Mouse (Mus musculus): ENCODE measurements around the gene Fjx1. TPM values are rescaled to one million over a fixed set of nuclear protein-coding genes. Genes with fewer than 3 reads are reported as not detected.

Fjx1 gene
- 1.9 and 3.3 TPM in 2 replicates for polyA plus RNA-seq (2015; fragmentation: Nextera tagmentation; extraction: Ambion mirVana)

- H3K4me2 ChIP-seq = peak within 1 kb of the TSS; percentile 99
- H3K27me3 ChIP-seq = peaks cover 40% of the 10 kb centered on the region
- H3K9me3 ChIP-seq (replicated peaks) = no peaks in the 10 kb centered on the region
- no peaks in the 10 kb centered on the region for H3K36me3 ChIP-seq
- WGBS = 1% methylated on average over 47 of the region's 49 CpGs
- ATAC-seq (replicated peaks; ENCODE audit: insufficient number of reproducible peaks, insufficient read depth, low FRiP score, low read depth) = peak; percentile 62
- H3K27ac ChIP-seq = peak within 1 kb of the TSS; percentile 13; the same call in 1 of the 2 replicates
- H3K4me1 ChIP-seq (replicated peaks) = peaks cover 24% of the 10 kb centered on the region
- peak within 1 kb of the TSS; percentile 59 for H3K9ac ChIP-seq
- H3K4me3 ChIP-seq = peak within 1 kb of the TSS; percentile 60
Measured at GRCm38 (mm10) chr2:102451671-102452549, at the start of gene Fjx1. Fjx1 (minus strand) TSS chr2:102452499.

GRCm38 (mm10) chr2:102500001-102500689 lies 47.8 kb upstream of the Fjx1 start:
- Histone ChIP-seq H3K9ac (no peak overlapping the region), H3K27me3 (no peaks in the 10 kb centered on the region), H3K4me2 (no peak overlapping the region), H3K9me3 (replicated peaks) (no peaks in the 10 kb centered on the region), H3K4me3 (no peak overlapping the region), H3K27ac (no peak overlapping the region), H3K36me3 (no peaks in the 10 kb centered on the region), H3K4me1 (replicated peaks) (no peaks in the 10 kb centered on the region)
- no peak for ATAC-seq (replicated peaks; ENCODE audit: insufficient number of reproducible peaks, insufficient read depth, low FRiP score, low read depth)
- WGBS = 37% methylated on average over 4 of the region's 4 CpGs

GRCm38 (mm10) chr2:102480738-102481137 lies 28.4 kb upstream of the Fjx1 start:
- no peaks in the 10 kb centered on the region for H3K4me1 ChIP-seq (replicated peaks)
- H3K27ac ChIP-seq = no peak overlapping the region
- H3K9ac ChIP-seq = no peak overlapping the region
- 59% methylated on average over 3 of the region's 3 CpGs for WGBS
- no peaks in the 10 kb centered on the region for H3K27me3 ChIP-seq
- ATAC-seq (replicated peaks; ENCODE audit: insufficient number of reproducible peaks, insufficient read depth, low FRiP score, low read depth) = no peak
- no peak overlapping the region for H3K4me2 ChIP-seq
- no peaks in the 10 kb centered on the region for H3K9me3 ChIP-seq (replicated peaks)
- H3K36me3 ChIP-seq = no peaks in the 10 kb centered on the region
- H3K4me3 ChIP-seq = no peak overlapping the region

- no peaks in the 10 kb centered on the region for H3K4me1 ChIP-seq (replicated peaks)
- H3K4me2 ChIP-seq = no peak overlapping the region
- no peak for ATAC-seq (replicated peaks; ENCODE audit: insufficient number of reproducible peaks, insufficient read depth, low FRiP score, low read depth)
- H3K4me3 ChIP-seq = no peak overlapping the region
- no peaks in the 10 kb centered on the region for H3K36me3 ChIP-seq
- H3K9me3 ChIP-seq (replicated peaks) = no peaks in the 10 kb centered on the region
- peaks cover 14% of the 10 kb centered on the region for H3K27me3 ChIP-seq
- no peak overlapping the region for H3K27ac ChIP-seq
- H3K9ac ChIP-seq = no peak overlapping the region
- WGBS = 68% methylated on average over 2 of the region's 2 CpGs
Measured at GRCm38 (mm10) chr2:102476101-102476500, 23.8 kb upstream of the Fjx1 start.

- no peak for ATAC-seq (replicated peaks; ENCODE audit: insufficient number of reproducible peaks, insufficient read depth, low FRiP score, low read depth)
- H3K27me3 ChIP-seq = peaks cover 7% of the 10 kb centered on the region
- H3K27ac ChIP-seq = no peak overlapping the region
- 55% methylated on average over 3 of the region's 3 CpGs for WGBS
- no peaks in the 10 kb centered on the region for H3K4me1 ChIP-seq (replicated peaks)
- no peaks in the 10 kb centered on the region for H3K36me3 ChIP-seq
- H3K4me3 ChIP-seq = no peak overlapping the region
- no peaks in the 10 kb centered on the region for H3K9me3 ChIP-seq (replicated peaks)
- no peak overlapping the region for H3K4me2 ChIP-seq
- H3K9ac ChIP-seq = no peak overlapping the region
Measured at GRCm38 (mm10) chr2:102468645-102469044, 16.3 kb upstream of the Fjx1 start.

- Histone ChIP-seq H3K4me1 (replicated peaks) (no peaks in the 10 kb centered on the region), H3K4me2 (no peak overlapping the region), H3K9me3 (replicated peaks) (no peaks in the 10 kb centered on the region), H3K9ac (no peak overlapping the region), H3K27ac (no peak overlapping the region), H3K36me3 (no peaks in the 10 kb centered on the region), H3K4me3 (no peak overlapping the region), H3K27me3 (peaks cover 27% of the 10 kb centered on the region)
- ATAC-seq (replicated peaks; ENCODE audit: insufficient number of reproducible peaks, insufficient read depth, low FRiP score, low read depth) = no peak
- 71% methylated on average over 2 of the region's 2 CpGs for WGBS
Measured at GRCm38 (mm10) chr2:102464342-102464732, 12.0 kb upstream of the Fjx1 start.

GRCm38 (mm10) chr2:102463587-102464341 lies 11.5 kb upstream of the Fjx1 start:
- ATAC-seq (replicated peaks; ENCODE audit: insufficient number of reproducible peaks, insufficient read depth, low FRiP score, low read depth) = no peak
- WGBS = 65% methylated on average over 12 of the region's 12 CpGs
- H3K36me3 ChIP-seq = no peaks in the 10 kb centered on the region
- no peak overlapping the region for H3K9ac ChIP-seq
- H3K27me3 ChIP-seq = peaks cover 33% of the 10 kb centered on the region
- H3K27ac ChIP-seq = no peak overlapping the region
- H3K9me3 ChIP-seq (replicated peaks) = no peaks in the 10 kb centered on the region
- H3K4me2 ChIP-seq = no peak overlapping the region
- H3K4me3 ChIP-seq = no peak overlapping the region
- H3K4me1 ChIP-seq (replicated peaks) = no peaks in the 10 kb centered on the region

GRCm38 (mm10) chr2:102461491-102461890 lies 9.2 kb upstream of the Fjx1 start:
- H3K4me1 ChIP-seq (replicated peaks) = peaks cover 6% of the 10 kb centered on the region; the same call in 1 of the 2 replicates
- no peak overlapping the region for H3K27ac ChIP-seq
- no peaks in the 10 kb centered on the region for H3K9me3 ChIP-seq (replicated peaks)
- H3K27me3 ChIP-seq = peaks cover 53% of the 10 kb centered on the region
- H3K4me2 ChIP-seq = no peak overlapping the region
- H3K4me3 ChIP-seq = no peak overlapping the region
- ATAC-seq (replicated peaks; ENCODE audit: insufficient number of reproducible peaks, insufficient read depth, low FRiP score, low read depth) = no peak
- 80% methylated on average over 1 of the region's 1 CpGs for WGBS
- no peak overlapping the region for H3K9ac ChIP-seq
- H3K36me3 ChIP-seq = no peaks in the 10 kb centered on the region

- no peaks in the 10 kb centered on the region for H3K36me3 ChIP-seq
- H3K27me3 ChIP-seq = peaks cover 68% of the 10 kb centered on the region
- H3K4me1 ChIP-seq (replicated peaks) = peaks cover 22% of the 10 kb centered on the region
- no peak overlapping the region for H3K9ac ChIP-seq
- no peak for ATAC-seq (replicated peaks; ENCODE audit: insufficient number of reproducible peaks, insufficient read depth, low FRiP score, low read depth)
- 76% methylated on average over 1 of the region's 1 CpGs for WGBS
- no peak overlapping the region for H3K4me3 ChIP-seq
- no peaks in the 10 kb centered on the region for H3K9me3 ChIP-seq (replicated peaks)
- H3K27ac ChIP-seq = no peak overlapping the region
- H3K4me2 ChIP-seq = no peak overlapping the region
Measured at GRCm38 (mm10) chr2:102455126-102455525, 2.8 kb upstream of the Fjx1 start.

GRCm38 (mm10) chr2:102453447-102453846 lies 1.1 kb upstream of the Fjx1 start:
- ATAC-seq (replicated peaks; ENCODE audit: insufficient number of reproducible peaks, insufficient read depth, low FRiP score, low read depth) = no peak
- no peak overlapping the region for H3K9ac ChIP-seq
- 29% methylated on average over 3 of the region's 3 CpGs for WGBS
- H3K4me3 ChIP-seq = no peak overlapping the region
- no peak overlapping the region for H3K27ac ChIP-seq
- no peaks in the 10 kb centered on the region for H3K9me3 ChIP-seq (replicated peaks)
- peaks cover 29% of the 10 kb centered on the region for H3K4me1 ChIP-seq (replicated peaks)
- peaks cover 53% of the 10 kb centered on the region for H3K27me3 ChIP-seq
- H3K36me3 ChIP-seq = no peaks in the 10 kb centered on the region
- no peak overlapping the region for H3K4me2 ChIP-seq
